Mouse (Mus musculus): ENCODE measurements at regions not wholly inside any gene's neighbourhood (a gene's known extent, or its start where the extent isn't known, plus 50 kb on each side); places are given as distances from the start of the nearest gene placed in this dataset.

DNA sequence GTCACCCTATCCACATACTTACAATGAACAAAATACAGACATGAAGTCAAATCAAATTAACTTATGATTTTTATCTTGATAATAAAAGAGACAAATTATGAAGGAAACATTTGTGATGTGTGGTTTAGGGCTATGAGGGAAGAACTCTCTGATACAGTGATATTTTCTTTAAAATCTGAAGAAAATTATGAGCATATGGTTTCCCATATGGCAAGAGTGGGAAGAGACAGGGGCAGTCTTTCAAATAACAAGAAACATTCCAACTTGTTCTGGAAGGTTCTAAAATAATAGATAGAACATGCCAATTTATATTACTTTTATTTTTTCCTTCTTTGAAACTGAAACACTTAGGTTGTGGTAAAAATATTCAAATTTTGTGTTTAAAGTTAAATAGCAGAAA, 1585.3 kb upstream of the B3galt2 start:
- no peak for DNase-seq (ENCODE audit: low spot score in 2 of 2)

Data from right cerebral cortex, postnatal 10 days (tissue).